Mouse (Mus musculus) 416B (cell line): ENCODE measurements at regions not wholly inside any gene's neighbourhood (a gene's known extent, or its start where the extent isn't known, plus 50 kb on each side); places are given as distances from the start of the nearest gene placed in this dataset.

ENCODE experiments used
- DNase-seq: peaks from one replicate; pipeline ENCODE4 v3.0.0; 2011; ENCODE audit warnings: low read depth

- DNase-seq, result no peak
These were observed 145.0 kb downstream of the Setd4 start for GRCm38 (mm10) chr16:93458598-93459496.

GRCm38 (mm10) chr16:93458011-93458585 lies 145.8 kb downstream of the Setd4 start:
- DNase-seq, result no peak

- no peak for DNase-seq
These were observed 147.0 kb downstream of the Setd4 start for GRCm38 (mm10) chr16:93456706-93457425.

DNA sequence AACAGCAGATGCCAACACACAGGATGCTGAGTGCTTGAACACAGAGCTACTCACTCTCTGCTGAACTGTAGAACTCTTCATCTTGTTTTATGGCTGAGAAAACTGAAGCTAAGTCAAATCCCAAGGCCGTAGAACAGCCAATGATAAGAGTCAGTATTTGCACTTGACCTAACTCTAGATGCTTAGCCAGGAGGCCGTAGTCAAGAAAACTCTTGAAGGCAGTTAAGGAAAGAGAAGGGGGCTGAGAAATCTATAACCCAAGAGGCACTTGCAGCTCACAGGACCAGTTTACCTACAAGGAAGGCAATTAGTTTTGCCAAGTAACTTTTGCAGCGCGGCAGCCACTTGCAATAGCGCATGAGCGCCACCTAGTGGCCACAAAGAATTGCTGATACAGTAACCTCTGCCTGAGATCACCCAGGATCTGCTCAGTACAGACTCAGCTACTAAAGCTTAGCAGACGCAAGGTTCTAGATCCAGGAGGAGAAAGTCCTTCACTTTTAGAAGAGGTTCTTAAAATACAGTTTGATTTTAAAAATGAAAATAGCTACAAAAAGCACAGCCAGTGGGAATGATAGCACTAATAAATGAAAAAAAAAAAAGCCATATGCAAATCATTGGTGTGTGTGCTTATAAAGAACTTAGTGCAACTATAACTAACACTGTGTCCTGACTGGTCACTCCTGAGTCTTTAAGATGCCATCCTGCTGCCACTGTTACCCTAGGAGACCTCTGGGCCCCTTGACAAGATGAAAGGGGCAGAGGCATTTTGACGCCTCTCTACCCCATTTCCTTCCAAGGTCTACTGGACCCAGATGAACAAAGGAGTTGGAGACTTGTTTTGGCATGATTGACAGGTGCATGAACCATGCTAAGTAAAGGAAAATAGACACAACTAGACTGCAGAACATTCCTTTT lies 149.5 kb downstream of the Setd4 start:
- peak; percentile 87 for DNase-seq

- DNase-seq, result no peak
These were observed 150.8 kb downstream of the Setd4 start for GRCm38 (mm10) chr16:93453056-93453455.

DNA sequence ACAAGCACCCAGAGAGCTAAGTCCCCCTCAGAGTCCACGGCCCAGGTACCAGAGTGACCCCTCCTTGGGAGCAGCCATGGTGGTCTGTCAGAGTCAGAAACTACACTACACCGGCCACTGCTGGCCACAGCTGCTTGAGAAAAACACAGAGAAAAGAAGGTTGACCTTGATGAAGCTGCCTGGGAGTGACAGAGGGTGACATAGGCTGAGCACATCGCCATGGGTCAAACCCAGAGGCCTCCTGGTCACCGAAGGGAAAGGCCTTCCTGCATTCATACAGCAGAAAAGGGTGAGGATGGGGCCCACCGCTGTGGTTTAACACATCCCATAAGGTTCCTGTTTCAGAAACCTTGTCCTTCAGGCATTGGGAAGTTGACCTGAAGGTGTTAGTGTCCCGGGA lies 153.0 kb downstream of the Setd4 start:
- no peak for DNase-seq

DNA sequence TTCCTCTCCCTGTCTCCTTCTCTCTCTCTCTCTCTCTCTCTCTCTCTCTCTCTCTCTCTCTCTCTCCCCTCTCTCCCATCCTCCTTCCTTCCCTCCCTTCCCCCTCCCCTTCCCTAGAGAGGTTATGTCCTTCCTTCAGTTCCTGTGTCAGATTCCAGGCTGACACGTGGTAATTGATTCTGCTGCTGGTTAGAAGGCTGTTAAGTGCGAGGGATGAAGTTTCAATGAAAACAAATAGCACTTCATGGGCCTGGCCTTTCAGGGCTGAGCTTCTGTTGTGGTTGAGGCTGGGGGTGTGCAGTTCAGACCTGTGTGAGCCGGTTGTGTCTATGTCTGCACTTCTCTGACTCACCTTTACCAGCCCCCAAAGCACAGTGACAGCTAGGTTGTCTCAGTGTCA lies 153.9 kb downstream of the Setd4 start:
- DNase-seq, result no peak

GRCm38 (mm10) chr16:93448124-93448523 lies 155.7 kb downstream of the Setd4 start:
- no peak for DNase-seq

GRCm38 (mm10) chr16:93446970-93447369 lies 156.9 kb downstream of the Setd4 start:
- DNase-seq, result no peak

GRCm38 (mm10) chr16:93446206-93446605 lies 157.7 kb downstream of the Setd4 start:
- DNase-seq, result peak; percentile 52

- DNase-seq, result no peak
These were observed 161.0 kb downstream of the Setd4 start for GRCm38 (mm10) chr16:93442837-93443236.

DNA sequence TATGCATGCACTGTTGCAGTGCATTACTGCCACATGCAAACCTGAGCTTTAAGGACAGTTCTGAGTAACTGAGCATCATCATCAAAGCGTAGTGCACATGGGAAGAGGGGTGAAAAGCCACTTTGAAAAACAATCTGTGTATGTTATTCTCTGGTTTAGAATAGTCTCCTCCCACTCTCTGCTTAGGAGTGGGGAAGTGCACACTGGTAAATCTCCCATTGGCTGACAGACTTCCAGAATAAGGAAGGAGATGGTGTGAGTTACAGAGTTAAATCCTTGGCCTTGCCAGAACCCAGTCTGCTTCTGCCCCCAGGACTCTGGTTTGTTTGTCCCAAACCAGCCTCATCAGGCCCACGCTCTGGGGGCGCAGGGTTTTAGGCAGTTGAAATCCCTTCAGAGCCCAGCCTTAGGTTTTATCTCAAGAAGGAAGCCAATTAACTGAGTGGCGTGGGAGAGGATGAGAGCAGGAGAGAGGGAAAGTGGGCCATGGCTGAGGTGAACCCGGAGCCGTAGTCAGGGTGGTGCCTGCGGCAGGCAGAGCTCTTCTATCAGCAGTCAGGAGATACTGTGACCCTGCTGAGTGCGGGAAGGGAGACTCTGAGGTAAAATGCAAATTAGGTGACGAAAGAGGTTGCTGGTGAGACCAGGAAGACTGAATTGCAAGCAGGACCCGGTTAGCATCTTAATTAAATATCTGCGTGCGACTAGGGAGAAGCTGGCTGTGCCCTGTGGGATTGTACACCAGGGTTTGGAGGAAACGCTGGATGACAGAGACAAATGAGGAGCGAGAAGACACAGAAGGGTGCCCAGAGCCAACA lies 166.0 kb downstream of the Setd4 start:
- no peak for DNase-seq

DNA sequence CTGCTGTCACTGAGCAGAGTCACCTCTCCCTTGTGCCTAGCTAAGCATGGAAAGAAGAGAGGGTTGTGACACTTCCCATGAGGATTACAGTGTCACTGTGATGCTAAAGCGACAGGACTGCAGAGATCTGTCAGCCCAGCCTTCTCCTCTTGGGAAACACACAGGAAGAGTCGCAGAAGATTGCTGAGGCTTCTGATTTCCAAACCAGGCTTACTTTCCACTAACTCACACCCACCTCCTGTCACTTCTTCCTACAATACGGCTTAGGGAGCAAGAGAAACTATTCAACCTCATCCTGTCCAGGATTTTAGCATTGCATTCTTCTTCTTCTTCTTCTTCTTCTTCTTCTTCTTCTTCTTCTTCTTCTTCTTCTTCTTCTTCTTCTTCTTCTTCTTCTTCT lies 167.1 kb downstream of the Setd4 start:
- DNase-seq, result no peak

- DNase-seq, result no peak
These were observed 172.5 kb downstream of the Setd4 start for GRCm38 (mm10) chr16:93431316-93431715.

GRCm38 (mm10) chr16:93429324-93429781 lies 174.5 kb downstream of the Setd4 start:
- DNase-seq, result peak; percentile 39

GRCm38 (mm10) chr16:93427264-93427663 lies 176.6 kb downstream of the Setd4 start:
- no peak for DNase-seq

- no peak for DNase-seq
These were observed 178.1 kb downstream of the Setd4 start for GRCm38 (mm10) chr16:93425731-93426130.

GRCm38 (mm10) chr16:93423174-93423573 lies 180.7 kb downstream of the Setd4 start:
- no peak for DNase-seq

DNA sequence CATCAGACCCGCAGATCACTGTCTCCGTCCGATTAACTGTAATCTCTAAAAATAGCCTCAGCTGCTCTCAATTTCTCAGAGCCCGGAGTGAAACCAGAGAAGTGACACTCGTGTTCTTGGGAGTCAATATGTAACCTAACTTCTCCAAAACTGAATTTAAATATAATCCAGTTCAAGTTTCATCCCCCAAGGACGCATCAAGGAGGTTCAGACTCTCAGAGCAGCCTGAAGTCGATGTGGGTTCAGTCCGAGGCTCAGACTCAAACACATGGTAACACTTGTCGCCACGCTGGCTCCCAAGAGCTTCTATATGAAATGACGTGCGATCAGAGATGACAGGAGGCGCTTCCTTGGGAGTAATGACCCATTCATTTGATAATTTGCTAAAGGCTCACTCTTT lies 181.6 kb downstream of the Setd4 start:
- DNase-seq, result no peak

DNA sequence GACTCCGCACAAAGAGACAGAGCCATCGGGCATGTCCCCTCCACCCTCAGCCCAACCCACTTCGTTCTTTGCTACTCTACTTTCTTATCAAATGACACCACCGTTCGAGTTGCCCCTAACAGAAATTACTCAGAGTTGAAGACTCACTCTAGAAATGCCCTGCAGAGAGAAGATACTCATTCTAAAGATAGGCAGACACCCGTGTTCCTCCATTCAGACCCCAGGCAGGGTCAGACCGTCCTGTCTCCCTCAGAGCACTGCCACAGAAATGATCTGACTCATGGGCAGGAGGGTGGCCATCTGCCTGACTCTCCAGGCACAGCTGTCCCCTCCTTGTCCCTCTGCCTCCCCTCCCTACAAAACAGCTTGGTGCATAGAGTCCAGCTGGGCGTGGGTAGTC lies 185.6 kb downstream of the Setd4 start:
- DNase-seq, result no peak

DNA sequence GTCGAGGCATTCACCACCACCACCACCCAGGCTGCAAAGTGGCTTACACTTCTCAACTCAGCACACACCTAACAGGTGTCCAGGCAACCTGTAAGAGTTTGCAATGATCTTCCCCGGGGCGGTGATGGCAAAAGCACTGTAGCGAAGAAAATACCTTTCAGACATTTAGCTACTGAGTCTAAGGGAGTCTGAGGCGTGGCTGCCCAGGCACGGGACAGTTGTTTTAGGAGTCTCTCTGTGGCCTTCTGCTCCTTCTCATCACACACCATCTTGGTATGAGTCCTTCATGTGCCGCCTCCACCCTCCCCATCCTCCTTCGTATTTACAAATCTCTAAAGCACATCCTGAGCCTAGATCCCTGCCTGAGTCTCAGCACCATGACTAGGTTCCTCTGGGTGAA lies 186.0 kb downstream of the Setd4 start:
- DNase-seq, result no peak
